Mouse (Mus musculus): ENCODE data around the gene Arhgef25. TPM values are rescaled to one million over a fixed set of nuclear protein-coding genes. Genes with fewer than 3 reads are reported as not detected.
A peak's percentile ranks its signal among the peaks of the same experiment; 100 is the strongest.
"Not testable (repeated sequence)": the region's sequence is repeated elsewhere in the genome, so short reads cannot be mapped to it uniquely, and the experiment has no call there.

The Arhgef25 gene
- polyA plus RNA-seq, 2 experiments from 2014 or later, result 0.38 TPM; not detected in 1

DNA sequence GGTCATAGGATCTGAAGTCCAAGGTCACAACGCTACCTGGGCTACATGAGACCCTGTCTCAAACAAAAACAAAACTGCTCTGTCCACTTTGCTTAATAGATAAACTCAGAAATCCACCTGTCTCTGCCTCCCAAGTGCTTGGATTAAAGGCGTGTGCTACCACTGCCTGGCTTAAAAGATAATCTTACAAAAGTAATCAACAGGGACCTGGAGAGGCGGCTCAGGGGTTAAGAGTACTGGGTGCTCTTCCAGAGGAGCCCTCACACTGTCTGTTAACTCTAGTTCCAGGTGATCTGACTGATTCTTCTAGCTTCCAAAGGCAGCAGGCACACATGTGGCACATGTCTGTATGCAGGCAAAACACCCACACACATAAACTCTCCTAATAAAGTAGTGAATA, 13.2 kb upstream of the Arhgef25 start:
- ATAC-seq, result no peak

DNA sequence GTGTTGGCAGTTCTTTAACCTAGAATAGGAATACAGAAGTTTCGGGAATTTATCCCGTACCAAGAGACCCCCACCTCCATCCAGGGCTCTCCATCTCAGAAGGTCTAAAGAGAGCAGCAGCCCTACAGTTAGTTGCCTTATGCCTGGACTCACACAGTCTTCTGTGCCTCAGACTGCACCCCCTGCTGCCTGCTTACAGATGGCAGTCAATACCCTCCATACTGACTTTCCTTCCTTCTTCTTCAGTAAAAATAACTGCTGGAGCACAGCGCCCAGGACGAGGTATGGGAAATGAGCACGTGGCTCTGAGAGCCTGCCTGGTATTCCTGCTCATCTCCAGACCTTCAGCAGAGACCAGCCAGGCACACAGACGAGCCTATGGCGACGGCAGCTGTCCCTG, 10.4 kb upstream of the Arhgef25 start:
- no peak for ATAC-seq

DNA sequence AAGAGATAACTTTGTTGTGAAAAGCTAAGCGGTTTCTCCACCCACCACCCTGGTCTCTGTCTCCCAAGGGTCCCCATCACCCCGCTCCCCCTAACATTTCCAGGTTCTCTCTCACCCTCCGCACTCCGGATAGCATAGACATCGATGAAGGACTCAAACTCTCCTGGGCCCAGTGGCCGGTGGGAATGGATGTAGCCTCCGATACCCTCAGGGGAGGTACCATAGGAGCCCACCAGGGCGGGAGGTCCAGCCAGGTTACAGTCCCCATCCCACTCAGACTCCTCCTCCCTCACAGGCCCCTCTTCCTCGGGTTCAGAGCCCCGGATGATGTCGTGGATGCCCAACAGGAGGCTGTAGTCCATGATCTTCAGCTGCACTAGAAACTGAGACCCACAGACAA, 9.6 kb upstream of the Arhgef25 start:
- no peak for ATAC-seq

DNA sequence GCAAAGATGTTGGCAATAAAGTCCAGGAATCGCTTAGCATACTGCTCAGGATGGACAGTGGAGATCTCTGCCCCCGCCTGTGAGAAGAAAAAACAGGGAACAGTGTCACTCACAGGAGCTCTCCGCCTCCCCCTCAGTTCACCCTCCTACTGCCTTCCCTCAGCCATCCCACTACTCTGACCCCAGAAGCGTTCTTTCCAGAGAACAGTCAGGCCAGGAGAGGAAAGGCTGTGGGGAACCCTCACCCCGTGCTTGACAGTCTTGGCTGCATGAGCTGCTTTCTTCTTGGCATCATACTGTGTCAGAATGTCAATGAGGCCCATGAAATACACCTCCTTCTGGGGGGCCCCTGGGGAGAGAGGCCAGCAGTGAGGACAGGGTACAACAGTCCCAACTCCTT, 9.2 kb upstream of the Arhgef25 start:
- no peak for ATAC-seq

DNA sequence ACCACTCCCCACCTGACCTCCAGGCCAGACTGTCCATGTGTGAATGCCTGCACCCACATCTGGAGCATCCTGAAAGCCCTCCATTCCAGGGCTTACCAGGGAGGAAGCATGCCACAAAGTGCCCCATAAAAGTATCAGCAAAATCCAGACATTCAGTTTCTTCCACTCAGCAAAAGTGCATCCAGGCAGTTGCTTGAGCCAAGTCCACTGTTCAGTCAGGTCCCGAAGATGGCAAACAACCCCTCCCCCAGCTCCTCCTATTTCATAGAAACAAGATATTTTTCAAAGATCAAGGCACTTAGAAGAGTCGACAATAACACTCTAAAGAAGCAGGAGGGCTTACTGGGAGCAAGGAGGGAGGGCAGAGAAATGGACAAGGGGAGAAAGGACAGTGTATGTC, 8.6 kb upstream of the Arhgef25 start:
- ATAC-seq, result no peak

DNA sequence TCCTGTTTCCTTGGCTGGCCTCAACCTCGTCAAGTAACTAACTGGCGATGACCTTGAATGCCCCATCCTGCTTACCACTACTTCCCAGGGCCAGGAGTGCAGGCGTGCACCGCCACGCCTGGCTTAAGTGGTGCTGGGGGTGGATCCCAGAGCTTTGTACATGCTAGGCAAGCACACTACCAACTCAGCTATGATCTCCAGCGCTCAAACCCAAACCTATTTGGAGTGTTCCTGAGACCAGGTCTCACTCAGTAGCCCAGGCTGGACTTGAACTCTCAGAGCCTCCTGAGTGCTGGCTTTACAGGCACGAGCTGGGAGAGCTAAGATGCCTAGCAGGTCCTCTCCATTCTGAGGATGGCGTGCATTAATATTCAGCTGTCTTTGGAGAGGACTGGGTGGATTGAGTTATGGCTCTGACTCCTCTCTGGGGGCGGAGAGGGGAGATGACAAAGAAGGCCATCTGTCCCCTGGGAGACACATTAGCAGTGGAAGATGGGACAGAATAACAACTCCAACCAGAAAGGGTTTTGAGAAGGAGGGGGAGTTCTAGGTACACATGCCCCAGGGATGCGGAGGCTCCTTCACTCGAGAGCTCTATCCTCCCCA, 7.7 kb upstream of the Arhgef25 start:
- ATAC-seq, result no peak

DNA sequence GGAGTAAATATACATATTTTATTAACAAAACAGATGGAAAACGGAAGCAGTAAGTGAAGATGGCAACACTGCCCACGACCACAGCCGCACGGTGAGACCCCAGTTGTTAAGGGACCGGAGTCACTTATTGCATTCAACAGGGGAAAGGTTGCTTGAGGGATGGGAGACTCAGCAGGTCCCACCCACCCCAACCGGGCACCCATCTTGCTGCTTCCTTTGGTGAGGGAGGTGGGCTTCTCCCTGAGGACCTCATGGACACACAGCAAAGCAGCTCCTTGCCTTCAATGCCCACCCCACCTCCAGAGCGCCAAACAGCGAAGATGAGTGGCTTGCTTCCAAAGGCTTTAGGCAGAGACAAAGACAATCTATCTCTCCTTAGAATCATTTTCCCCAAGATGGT, 7.2 kb upstream of the Arhgef25 start:
- ATAC-seq, result no peak

DNA sequence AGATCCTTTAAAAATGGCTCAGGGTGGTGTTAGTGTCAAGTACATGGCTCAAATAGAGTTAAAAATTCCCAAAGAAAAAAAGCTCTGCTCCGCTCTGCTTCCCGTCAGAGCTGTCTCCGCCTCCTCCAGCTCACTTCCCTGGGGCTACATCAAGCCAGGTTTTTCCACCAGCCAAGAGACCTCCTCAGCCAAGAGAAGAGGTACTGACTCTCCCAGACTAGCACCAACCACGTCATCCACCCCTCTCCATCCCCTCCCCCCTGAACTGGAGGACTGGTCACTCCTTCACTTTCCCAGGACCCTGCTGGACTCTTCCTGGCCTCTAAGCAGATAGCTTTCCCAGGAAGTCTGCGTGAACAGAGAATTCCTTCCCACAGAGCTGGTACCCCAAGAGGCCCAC, 6.5 kb upstream of the Arhgef25 start:
- ATAC-seq, result no peak

DNA sequence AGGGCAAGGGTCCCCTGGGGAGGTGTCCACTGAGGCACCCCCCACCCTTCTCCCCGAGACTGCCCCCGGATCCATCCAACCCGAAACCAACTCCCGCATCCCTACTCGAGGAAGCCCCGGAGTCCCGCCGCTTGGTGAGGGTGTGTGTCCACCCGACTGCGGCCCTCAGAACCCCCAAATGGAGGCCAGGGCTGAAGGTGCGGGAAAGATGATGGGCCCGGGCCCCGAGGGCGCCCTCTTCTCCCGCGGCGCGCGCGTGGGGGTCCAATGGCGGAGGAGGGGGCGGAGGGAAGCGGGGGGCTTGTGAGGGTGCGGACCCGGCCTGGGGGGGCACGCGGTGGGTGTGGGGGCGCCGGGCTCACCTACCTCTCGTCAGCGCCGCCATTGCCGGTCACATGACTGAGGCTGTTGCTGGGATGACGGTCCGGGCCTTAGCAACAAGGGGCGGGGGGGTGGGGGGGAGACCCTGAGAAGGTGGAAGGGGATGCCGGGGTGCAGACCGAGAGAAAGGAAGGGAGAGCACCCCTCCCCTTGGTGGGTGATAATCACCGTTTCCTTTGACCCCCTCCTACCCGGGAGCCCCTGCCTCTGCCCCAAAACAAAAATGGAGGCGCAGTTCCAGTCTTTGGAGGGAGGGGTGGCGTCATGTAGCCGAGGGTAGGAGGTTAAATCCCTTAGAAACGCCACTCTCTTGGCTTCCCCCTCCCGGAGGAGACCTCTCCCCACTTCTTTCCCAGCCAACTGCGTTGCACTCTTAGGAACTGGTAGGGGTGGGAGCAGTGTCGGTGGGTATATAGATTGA, 5.6 kb upstream of the Arhgef25 start, which contains the start of gene Dtx3:
Gene Dtx3 (minus strand): TSS at position 401 of the 802 bp plus-strand sequence.
- peak; percentile 70 for ATAC-seq

DNA sequence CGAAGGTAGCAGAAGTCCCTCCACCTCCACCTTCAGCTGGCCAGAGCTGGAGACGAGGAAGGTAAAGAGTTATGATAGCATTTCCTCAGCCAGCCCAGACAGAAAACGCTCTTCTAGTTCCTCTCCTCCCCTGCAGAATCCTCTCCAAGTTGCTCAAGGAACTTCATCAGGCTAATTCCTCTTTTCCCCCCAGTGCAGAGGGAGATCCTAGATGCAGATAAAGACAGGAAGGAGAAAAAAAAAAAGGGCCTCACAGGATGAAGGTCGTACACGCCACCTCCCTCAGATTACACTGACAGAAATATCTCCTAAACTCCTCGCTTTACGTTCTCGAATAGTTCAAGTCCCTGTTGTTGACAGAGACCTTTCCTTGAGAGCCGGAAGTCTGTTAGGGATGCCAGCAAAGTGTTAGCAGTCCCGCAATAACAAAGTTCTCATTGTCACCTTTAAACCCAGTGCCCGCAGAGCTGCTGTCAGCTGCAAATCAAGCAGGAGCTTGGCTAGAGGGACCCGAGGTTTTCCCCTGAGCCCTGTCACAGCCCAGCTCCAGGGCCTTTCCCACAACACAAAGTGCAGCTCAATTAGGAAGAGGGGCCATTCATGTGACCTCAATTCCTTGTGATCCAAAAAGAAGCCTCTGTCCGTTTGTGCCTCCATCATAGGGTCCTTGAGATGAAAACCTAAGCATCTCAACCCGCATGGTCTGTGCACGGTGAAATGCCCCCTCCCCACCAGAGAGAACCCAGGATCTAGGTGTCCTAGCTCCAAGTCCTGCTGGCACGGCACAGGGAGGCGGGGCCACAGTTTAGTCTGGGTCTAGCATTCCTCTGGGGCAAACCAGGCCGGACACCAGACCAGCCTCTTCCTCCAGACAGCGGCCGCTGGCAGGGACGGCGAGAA, 4.8 kb upstream of the Arhgef25 start:
- peak; percentile 36 for ATAC-seq

DNA sequence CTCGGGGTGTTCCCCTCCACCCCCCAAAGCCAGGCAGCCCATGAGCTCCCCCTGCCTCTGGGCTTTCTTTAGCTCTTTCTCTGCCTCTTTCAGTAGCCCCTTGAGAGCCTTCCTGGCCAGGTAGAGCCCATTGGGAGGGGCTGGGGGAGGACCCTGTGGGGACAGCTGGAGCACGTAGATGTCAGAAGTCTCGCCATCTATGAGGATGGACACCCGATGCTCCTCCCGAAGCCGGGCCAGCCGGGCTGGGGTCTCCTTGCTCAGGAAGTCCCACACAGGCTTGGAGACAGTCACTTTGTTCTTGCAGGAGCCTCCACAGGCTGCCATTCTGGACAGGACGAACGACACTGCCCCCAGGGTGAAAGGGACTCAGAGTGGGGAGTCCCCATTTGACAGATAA, 3.1 kb upstream of the Arhgef25 start:
- ATAC-seq, result no peak

DNA sequence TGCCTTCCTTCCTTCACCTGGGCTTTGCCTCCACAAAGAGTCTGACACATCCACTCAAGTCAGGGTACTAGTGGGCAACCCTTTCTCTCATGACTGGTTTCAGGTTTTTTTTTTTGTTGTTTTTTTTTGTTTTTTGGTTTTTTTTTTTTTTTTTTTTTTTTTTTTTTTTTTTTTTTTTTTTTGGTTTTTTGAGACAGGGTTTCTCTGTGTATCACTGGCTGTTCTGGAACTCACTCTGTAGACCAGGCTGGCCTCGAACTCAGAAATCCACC, 2.1 kb upstream of the Arhgef25 start:
- ATAC-seq, result not testable (repeated sequence)

DNA sequence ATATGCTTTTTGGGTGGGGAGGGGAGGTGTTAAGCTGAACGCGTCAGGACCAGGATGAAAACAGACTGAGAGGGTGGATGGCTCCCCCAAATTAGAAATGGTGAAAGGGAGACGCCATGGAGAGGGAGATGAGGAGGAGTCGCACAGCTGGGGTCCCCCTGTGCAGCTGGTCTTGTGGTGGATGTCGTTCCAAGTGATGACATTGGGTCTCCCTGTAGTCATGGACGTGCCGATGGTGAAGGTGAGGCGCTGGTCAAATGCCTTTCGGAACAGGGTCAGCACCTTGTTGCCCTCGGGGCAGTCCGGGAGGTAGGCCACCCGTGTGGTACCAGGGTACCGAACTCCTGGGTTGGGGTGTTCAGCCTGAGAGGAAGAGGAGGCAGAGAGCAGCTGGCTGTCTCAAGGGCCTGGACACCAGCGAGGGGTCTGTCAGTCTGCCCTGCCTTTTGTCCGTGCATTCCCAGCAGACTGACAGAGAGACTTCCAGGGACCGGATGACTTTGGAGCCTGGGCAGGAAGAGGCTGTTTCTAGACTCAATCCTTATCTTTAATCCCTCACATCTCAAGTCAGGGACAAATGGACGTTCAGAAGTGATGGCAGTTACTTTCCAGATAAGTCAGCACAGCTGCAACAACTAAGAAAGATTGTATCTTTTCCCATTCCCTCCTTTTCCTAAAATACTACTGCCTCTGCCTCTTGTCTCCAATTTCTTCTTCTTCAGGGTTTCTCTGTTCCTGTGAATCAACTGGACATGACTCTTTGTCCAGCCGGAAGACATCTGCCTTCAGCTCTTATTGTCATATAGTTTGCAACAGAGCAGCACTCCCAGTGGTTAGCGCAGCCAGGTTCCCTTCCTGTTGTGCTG, 1.5 kb upstream of the Arhgef25 start:
- ATAC-seq, result no peak

DNA sequence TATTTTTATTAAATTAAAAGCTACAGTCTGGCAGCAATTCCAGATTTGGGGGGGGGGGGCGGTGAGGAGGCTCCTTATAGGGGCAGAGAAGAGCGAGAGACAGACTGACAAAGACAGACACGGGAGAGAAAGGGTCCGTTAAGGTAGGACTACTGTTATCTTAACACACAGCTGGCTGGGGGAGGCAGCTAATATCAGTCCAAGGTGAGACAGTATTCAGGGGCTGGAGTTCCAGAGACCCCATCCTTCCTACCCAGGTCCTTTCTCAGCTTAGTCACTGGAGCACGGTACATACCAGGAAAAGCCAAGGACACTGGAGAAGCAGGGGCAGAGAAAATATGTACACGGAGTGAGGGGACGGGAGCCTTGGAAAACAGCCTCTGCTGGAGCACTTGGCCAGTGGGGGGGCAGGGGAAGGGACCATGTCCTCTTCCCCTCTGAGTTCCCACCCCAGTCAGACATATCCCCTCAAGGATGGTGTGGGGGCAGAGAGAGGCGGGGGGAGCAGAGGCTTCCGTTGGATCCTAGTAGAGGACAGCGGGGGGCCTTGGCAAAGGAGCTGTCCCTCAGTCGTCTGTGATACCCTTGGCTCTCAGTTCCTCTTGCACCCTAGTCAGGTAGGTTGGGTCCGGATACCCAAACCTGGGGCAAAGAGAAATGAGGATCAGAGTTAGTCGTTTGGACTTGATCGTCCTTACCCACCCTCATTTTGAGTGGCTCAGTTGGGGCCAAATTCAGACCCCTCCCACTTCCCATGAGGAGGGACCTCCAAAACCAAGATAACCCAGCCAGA, 711 bp upstream of the Arhgef25 start:
- no peak for ATAC-seq

DNA sequence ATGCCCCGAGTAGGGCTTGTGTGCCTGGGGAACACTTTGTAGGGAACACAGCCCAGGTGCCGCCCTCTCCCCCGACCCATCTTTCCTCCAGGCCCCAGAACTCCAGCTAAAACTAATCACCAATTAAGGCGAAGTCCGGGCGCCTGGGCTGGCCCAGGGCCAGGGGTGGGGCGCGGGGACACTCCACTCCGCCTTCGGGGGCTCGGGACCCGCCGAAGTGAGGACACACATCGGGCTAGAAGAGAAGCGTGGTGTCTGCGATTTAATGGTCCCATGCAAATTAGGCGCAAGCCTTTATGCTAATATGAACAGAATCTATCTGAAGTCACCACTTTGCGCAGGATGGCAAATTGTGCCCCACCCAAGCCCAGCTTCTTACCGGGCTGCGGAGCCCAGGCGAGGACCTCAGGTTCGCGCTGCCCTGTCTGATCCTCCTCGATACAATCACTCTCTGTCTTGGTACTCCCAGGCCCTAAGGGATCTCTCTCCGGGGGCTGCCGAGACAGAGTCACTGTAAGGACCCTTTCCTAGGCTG, 700 bp downstream of the Arhgef25 start:
- ATAC-seq, result peak; percentile 39

DNA sequence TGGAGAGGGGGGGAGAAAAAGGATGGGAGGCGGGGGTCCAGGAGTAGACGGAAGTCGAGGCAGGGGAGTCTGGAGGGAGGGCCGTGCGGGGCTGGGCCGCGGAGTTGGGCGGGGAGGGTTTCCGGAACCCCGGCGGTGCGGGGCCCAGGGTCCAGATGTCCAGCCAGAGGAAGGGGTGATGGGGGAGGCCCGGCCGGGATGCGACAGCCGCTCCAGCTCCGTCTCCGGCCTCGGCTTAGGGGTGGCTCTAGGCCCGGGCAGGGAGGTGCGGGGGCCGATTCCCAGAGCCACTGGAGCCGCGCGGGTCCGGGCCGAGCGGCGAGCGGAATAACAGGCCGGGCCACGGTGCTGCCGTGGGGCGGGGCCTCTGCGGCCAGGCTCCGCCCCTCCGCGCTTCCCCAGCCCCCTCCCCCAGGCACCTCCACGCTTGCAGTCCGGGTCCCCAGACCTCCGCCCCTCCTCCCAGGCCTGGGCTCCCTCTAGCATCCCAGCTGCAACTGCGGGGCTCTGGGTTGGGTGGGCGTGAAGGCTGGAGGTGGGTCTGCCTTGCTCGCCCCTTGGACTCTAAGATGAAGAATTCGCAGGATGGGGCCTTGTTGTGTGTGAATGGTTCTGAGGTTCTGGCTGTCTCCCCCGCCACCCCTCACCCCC, 1.3 kb downstream of the Arhgef25 start:
- peak; percentile 31 for ATAC-seq

DNA sequence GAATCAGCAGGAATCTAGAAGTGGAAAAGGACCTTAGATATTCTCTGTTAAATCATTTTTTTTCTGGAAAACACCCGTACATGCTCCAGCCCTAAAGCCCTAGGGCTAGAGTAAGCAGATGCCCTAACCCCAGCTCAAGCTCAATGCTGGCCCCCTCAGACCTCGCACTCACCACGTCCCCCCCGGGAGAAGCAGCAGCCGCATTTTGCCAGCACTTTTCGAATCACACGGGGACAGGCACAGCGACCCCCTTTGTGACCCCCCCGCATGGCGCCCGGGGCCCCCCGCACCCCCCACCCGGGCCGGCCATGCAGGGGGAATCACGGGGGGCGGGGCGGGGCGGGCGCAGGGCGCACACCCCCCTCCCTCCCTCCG, 1.8 kb downstream of the Arhgef25 start:
- no peak for ATAC-seq

DNA sequence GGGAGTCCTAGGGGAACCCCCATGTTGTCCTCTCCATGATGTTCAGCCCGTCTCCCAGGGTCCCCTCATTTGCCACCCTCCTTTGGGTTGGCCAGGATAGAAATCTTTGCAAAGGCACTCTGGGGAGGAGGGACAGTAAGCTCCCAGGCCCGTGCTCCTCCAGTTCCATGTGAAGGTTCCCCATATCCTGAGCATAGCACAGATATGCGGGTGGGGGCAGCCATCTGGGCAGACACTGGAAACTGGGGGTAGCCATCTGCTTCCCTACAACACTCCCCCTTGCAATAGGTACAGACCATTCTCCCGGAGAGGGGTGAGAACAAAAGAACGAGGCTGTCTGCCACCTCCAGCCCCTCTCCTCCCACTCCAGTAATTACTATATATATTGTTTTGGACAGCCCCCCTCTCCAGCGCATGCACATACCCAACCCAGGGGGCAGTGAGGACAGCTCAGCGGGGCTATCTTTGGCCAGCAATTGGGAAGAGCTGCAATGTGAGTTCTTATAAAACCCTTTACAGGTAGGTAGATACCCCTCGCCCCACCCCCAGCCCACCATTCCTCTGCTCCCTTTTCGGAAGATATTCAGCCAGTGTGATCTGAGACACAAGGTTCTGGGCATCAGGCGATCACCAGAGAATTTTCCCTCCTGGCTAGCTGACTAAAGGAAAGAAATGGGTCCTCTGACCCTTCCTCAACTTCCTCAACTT, 2.4 kb downstream of the Arhgef25 start:
- no peak for ATAC-seq

DNA sequence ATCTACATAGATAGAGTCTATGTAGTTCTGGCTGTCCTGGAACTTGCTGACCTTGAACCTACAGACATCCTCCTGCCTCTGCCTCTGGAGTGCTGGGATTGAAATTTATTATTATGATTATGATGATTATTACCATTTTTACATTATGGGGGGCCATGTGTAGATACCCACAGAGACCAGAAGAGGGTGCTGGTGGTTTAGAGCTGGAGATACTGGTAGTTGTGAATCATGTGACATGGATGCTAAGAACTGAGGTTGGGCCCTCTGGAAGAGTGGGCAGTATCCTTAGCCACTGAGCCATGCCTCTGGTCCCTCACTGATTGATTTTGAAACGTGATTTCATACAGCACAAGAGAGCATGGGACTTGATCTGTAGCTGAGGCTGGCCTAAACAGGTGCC, 3.4 kb downstream of the Arhgef25 start:
- ATAC-seq, result no peak

DNA sequence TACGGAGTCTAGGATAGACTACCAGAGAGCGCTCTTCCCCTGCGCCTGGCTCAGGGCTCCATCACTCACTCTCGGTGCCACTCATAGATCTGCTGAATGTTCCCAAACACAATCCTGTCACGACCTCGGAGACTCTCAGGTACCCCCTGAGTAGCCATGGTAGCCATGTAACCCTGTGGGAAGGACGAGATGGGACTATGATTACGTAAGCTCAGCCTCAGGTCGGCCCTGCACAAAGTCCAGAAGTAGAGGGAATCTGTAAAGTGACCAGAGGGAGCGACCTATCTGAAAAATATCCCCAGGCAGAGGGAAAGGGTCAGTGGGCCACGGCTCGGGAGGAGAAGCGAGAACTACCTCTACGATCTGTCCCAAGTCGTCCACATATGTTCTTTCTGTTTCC, 4.4 kb downstream of the Arhgef25 start:
- ATAC-seq, result no peak
